Mouse (Mus musculus): ENCODE data around the gene Itga9.

- TF ChIP-seq CTCF (IDR thresholded peaks at IDR 0.05; ENCODE audit: low read depth) (no peak), EP300 (IDR thresholded peaks at IDR 0.05; ENCODE audit: low read depth) (no peak)
These were observed 132.6 kb downstream of the Itga9 start for GRCm38 (mm10) chr9:118739071-118739470.

Data from liver, embryonic 14.5 days (tissue).